Mouse (Mus musculus): ENCODE data around the gene Gm438. TPM values are rescaled to one million over a fixed set of nuclear protein-coding genes. Genes with fewer than 3 reads are reported as not detected.
A peak's percentile ranks its signal among the peaks of the same experiment; 100 is the strongest.
"Not testable (repeated sequence)": the region's sequence is repeated elsewhere in the genome, so short reads cannot be mapped to it uniquely, and the experiment has no call there.

Gm438 gene
- polyA plus RNA-seq (2012; rRNA removed): not detected in 2 replicates

DNA sequence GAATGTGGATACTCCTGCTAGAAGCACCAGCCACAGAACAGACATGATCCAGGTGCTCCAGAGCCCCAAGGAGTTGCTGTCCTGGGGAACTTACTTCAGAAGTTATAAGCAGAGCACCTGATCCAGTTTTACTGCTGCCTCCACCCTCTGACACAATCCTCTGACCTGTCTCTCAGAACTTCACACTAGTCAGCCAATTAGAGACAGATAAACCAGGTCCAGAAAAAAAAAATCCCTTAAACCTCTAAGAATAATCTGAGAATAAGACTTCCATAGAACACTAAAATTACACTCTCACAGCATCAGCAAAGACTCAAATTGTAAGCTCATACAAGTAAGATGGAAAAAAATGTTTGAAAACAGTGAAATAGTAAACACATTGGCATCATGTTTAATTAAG, at the start of gene Gm438:
Gene Gm438 (minus strand): TSS at position 101 of the 400 bp plus-strand sequence.
- no peaks in the 10 kb centered on the region for H3K4me1 ChIP-seq (ENCODE audit: control insufficient read depth, insufficient read depth, low read length)
- H3K36me3 ChIP-seq (ENCODE audit: control insufficient read depth, insufficient read depth, low read length): no peaks in the 10 kb centered on the region
- no peak within 1 kb of the TSS for H3K4me3 ChIP-seq (ENCODE audit: insufficient read depth, low read depth, low read length)
- DNase-seq: no peak
- H3K27ac ChIP-seq (ENCODE audit: insufficient read depth, low read depth, low read length): no peak within 1 kb of the TSS
- no peak for TF ChIP-seq POLR2A (IDR thresholded peaks at IDR 0.05; ENCODE audit: low read depth, low read length)
- no peaks in the 10 kb centered on the region for H3K27me3 ChIP-seq (replicated peaks; ENCODE audit: control insufficient read depth, insufficient read depth, low read length)

DNA sequence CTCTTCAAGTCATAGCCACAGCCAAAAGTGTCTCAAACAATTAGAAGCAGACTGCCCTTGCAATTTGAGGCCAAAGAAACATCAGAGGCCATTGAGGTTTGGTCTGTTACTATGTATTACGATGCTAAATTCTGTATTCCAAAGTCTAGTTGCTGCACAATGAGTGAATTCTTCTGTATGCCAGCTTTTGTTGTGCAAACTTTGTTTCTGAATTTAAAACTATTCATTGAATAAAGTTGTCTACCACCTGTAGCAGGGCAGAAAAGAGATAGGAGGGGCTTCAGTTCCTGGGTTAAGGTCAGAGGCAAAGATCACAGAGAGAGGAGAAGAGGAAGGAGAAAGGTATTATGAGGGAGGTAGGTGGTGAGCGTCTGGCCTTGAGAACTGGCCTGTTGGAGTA, 38.3 kb upstream of the Gm438 start:
- H3K27me3 ChIP-seq (replicated peaks; ENCODE audit: control insufficient read depth, insufficient read depth, low read length): no peaks in the 10 kb centered on the region
- no peak for TF ChIP-seq CTCF (conservative IDR thresholded peaks at IDR 0.05; ENCODE audit: insufficient read depth, insufficient read length, low read depth, low read length)
- no peaks in the 10 kb centered on the region for H3K36me3 ChIP-seq (ENCODE audit: control insufficient read depth, insufficient read depth, low read length)
- H3K4me3 ChIP-seq (ENCODE audit: insufficient read depth, low read depth, low read length): no peak overlapping the region
- no peak for DNase-seq
- H3K27ac ChIP-seq (ENCODE audit: insufficient read depth, low read depth, low read length): no peak overlapping the region
- 83% methylated on average over 2 of the region's 2 CpGs for WGBS
- no peaks in the 10 kb centered on the region for H3K4me1 ChIP-seq (ENCODE audit: control insufficient read depth, insufficient read depth, low read length)

DNA sequence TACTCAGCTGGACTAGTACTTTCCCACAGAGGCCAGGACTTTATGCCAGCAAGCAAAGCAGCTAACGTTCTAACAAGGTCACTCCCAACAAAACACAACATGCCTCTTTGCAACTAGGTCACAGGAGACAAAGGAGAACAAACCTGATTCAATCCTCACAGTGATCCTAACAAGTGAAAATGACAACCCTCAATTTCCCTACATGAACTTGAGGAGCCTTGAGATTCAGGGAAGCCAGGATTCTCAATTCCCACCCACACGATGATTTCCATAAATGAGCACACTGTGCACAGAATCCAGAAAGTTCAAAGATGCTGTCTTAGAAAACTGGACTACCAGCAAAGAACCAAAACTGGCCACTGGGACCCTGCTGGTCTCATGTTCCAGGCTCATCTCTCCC, 37.6 kb upstream of the Gm438 start:
- no peaks in the 10 kb centered on the region for H3K4me1 ChIP-seq (ENCODE audit: control insufficient read depth, insufficient read depth, low read length)
- TF ChIP-seq POLR2A (IDR thresholded peaks at IDR 0.05; ENCODE audit: low read depth, low read length) (no peak), CTCF (conservative IDR thresholded peaks at IDR 0.05; ENCODE audit: insufficient read depth, insufficient read length, low read depth, low read length) (no peak)
- DNase-seq: no peak
- H3K27ac ChIP-seq (ENCODE audit: insufficient read depth, low read depth, low read length): no peak overlapping the region
- 90% methylated on average over 2 of the region's 2 CpGs for WGBS
- no peaks in the 10 kb centered on the region for H3K36me3 ChIP-seq (ENCODE audit: control insufficient read depth, insufficient read depth, low read length)
- H3K4me3 ChIP-seq (ENCODE audit: insufficient read depth, low read depth, low read length): no peak overlapping the region
- H3K27me3 ChIP-seq (replicated peaks; ENCODE audit: control insufficient read depth, insufficient read depth, low read length): no peaks in the 10 kb centered on the region

DNA sequence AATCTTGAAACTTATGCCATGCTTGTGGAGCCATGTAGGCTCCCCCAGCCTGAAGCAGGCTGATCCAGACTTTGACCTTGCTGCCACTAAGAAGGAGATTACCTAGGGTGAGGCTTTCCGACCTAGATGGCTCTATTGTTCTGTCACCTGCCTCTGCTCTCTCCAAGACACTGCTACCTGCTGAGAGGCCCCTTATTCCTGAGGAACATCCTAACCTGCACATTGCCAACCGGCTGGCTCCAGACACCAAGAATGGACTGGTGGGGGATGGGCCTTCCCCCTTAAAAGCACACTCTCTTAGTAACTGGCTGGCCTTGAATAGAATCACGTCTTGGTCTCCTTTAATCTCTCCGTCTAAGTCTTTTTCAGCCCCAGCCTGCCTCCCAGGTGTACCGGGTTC, 20.8 kb upstream of the Gm438 start:
- H3K27me3 ChIP-seq (replicated peaks; ENCODE audit: control insufficient read depth, insufficient read depth, low read length): not testable (repeated sequence)

DNA sequence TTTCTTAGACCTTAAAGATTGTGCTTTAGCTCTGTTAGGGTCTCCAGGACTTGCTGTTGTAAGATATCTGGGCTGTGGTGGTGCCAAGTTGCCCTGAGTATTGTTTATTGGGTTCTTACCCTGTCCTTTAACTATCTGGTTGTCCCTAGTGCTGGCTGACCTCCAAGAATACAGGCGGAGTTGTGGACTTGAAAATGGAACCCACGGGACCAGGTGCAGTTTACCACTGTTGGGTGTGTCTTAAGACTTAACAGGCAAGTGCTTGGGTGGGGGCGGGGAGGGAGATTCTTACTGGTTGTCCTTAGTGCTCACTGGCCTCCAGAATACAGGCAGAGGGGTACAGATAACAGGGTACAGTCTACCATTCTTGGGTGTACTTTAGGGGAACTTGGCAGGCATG, 17.2 kb upstream of the Gm438 start:
- no peaks in the 10 kb centered on the region for H3K36me3 ChIP-seq (ENCODE audit: control insufficient read depth, insufficient read depth, low read length)
- H3K4me3 ChIP-seq (ENCODE audit: insufficient read depth, low read depth, low read length): no peak overlapping the region
- DNase-seq: no peak
- no peak overlapping the region for H3K27ac ChIP-seq (ENCODE audit: insufficient read depth, low read depth, low read length)
- no peak for TF ChIP-seq POLR2A (IDR thresholded peaks at IDR 0.05; ENCODE audit: low read depth, low read length)
- TF ChIP-seq CTCF (conservative IDR thresholded peaks at IDR 0.05; ENCODE audit: insufficient read depth, insufficient read length, low read depth, low read length): no peak
- no peaks in the 10 kb centered on the region for H3K27me3 ChIP-seq (replicated peaks; ENCODE audit: control insufficient read depth, insufficient read depth, low read length)
- WGBS: 75% methylated on average over 3 of the region's 3 CpGs
- no peaks in the 10 kb centered on the region for H3K4me1 ChIP-seq (ENCODE audit: control insufficient read depth, insufficient read depth, low read length)

More for the DNA sequence above, 20.8 kb upstream of the Gm438 start:
- H3K4me3 ChIP-seq (ENCODE audit: insufficient read depth, low read depth, low read length); H3K27ac ChIP-seq (ENCODE audit: insufficient read depth, low read depth, low read length); H3K4me1 ChIP-seq (ENCODE audit: control insufficient read depth, insufficient read depth, low read length); H3K36me3 ChIP-seq (ENCODE audit: control insufficient read depth, insufficient read depth, low read length); DNase-seq: not testable (repeated sequence)
- WGBS: 59% methylated on average over 5 of the region's 5 CpGs

DNA sequence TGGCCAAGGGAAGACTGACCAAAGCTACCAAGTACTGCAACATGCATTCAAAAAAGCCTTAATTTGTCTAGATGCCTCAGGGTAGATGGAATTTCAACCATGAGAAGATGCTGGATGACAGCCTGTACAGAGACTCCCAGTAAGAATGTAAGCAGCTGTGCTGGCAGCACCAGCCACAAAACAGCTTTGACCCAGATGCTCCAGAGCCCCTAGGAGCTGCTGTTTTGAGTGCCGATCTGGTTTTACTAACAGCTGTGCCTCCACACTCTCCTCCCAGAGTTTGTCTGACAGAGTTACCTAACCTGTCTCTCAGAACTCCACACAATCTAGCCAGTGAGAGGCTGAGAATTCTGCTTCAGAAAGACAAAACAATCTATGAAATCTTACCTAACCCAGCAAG, 3.8 kb upstream of the Gm438 start:
- Histone ChIP-seq H3K36me3 (ENCODE audit: control insufficient read depth, insufficient read depth, low read length) (no peaks in the 10 kb centered on the region), H3K4me1 (ENCODE audit: control insufficient read depth, insufficient read depth, low read length) (no peaks in the 10 kb centered on the region), H3K4me3 (ENCODE audit: insufficient read depth, low read depth, low read length) (no peak overlapping the region), H3K27me3 (replicated peaks; ENCODE audit: control insufficient read depth, insufficient read depth, low read length) (no peaks in the 10 kb centered on the region), H3K27ac (ENCODE audit: insufficient read depth, low read depth, low read length) (no peak overlapping the region)
- DNase-seq: no peak
- TF ChIP-seq CTCF (conservative IDR thresholded peaks at IDR 0.05; ENCODE audit: insufficient read depth, insufficient read length, low read depth, low read length) (no peak), POLR2A (IDR thresholded peaks at IDR 0.05; ENCODE audit: low read depth, low read length) (no peak)
- 69% methylated on average over 1 of the region's 1 CpGs for WGBS

DNA sequence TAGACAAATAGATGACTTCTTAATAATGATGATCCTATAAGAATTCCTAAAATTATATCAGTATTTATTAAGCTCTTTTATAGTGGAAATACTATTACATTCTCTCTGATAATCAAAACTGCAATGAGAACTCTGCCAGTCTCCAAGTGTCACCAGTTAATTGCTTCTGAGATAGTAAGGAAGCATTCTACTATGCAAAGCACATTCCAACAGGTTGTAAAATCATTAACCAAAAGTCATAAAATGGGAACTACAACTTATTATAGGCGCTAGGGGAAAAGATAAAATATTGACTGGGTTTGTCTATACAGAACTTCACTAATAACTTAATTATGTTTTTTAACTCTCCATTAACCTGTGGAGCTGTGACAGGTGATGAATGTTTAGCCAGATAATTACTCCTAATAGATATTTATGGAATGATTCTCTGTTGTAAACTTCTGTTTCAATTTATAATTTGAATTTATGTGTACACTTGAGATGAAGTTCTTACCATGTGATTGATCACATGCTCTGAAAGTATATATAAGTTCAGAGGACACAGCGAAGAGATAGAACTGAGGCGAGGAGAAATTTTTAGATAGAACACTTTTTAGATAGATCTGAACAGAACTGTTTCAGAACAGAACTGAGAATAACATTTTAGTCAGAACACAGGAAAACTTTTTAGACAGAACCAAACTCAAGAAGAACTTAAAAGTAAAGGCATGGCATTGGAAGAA, 3.7 kb downstream of the Gm438 start:
- Histone ChIP-seq H3K36me3 (ENCODE audit: control insufficient read depth, insufficient read depth, low read length) (no peaks in the 10 kb centered on the region), H3K4me3 (ENCODE audit: insufficient read depth, low read depth, low read length) (no peak overlapping the region), H3K27ac (ENCODE audit: insufficient read depth, low read depth, low read length) (no peak overlapping the region), H3K27me3 (replicated peaks; ENCODE audit: control insufficient read depth, insufficient read depth, low read length) (no peaks in the 10 kb centered on the region; the same call in 1 of the 2 replicates), H3K4me1 (ENCODE audit: control insufficient read depth, insufficient read depth, low read length) (no peaks in the 10 kb centered on the region)
- 61% methylated on average over 3 of the region's 3 CpGs for WGBS
- no peak for DNase-seq
- TF ChIP-seq CTCF (conservative IDR thresholded peaks at IDR 0.05; ENCODE audit: insufficient read depth, insufficient read length, low read depth, low read length) (no peak), POLR2A (IDR thresholded peaks at IDR 0.05; ENCODE audit: low read depth, low read length) (no peak)

DNA sequence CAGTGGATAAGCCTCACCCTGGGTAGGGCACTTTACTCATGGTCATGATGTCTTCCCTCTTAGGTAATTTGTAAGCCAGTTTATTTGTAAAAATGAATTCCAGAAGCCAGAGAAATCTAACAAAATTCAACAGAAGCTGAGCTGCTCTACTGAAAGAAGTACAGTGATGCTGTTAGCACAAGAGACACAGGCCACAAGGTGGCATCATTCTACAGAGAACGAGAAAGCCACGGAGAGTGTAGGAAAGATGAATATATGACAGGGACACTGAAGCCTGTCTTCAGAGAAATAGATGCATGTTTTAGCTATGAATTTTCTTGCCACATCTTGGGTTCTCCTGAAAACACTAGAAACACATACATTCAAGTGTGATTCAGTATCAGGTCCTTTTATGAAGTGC, 20.7 kb downstream of the Gm438 start:
- DNase-seq: peak; percentile 51
- no peak overlapping the region for H3K4me3 ChIP-seq (ENCODE audit: insufficient read depth, low read depth, low read length)
- no peaks in the 10 kb centered on the region for H3K36me3 ChIP-seq (ENCODE audit: control insufficient read depth, insufficient read depth, low read length)
- WGBS: 24% methylated on average over 2 of the region's 2 CpGs
- no peaks in the 10 kb centered on the region for H3K4me1 ChIP-seq (ENCODE audit: control insufficient read depth, insufficient read depth, low read length)
- no peaks in the 10 kb centered on the region for H3K27me3 ChIP-seq (replicated peaks; ENCODE audit: control insufficient read depth, insufficient read depth, low read length)
- H3K27ac ChIP-seq (ENCODE audit: insufficient read depth, low read depth, low read length): no peak overlapping the region
- TF ChIP-seq CTCF (conservative IDR thresholded peaks at IDR 0.05; ENCODE audit: insufficient read depth, insufficient read length, low read depth, low read length) (no peak), POLR2A (IDR thresholded peaks at IDR 0.05; ENCODE audit: low read depth, low read length) (no peak)
